Mouse (Mus musculus): ENCODE measurements around the gene Cacna2d3. TPM values are rescaled to one million over a fixed set of nuclear protein-coding genes. Genes with fewer than 3 reads are reported as not detected.

The Cacna2d3 gene
- total and polyA plus RNA-seq, 3 experiments = not detected

- in situ Hi-C loops (cut with MboI; ENCODE audit: low pct_ligation_motif_present, low pct_unique_long_range_greater_than_20kb, low sequenced_read_pairs) = loop anchor here (25.0 kb wide), 1 partner anchor 1278 kb away; no protein-coding TSS in a partner anchor
- H3K27ac ChIP-seq (ENCODE audit: insufficient read depth, low read depth) = no peak overlapping the region
- DNase-seq (ENCODE audit: extremely low read depth) = peak; percentile 22
Measured at GRCm38 (mm10) chr14:29090074-29090473, 631.6 kb downstream of the Cacna2d3 start.

GRCm38 (mm10) chr14:29086528-29086927 lies 635.1 kb downstream of the Cacna2d3 start:
- dilution Hi-C loops (cut with MboI; ENCODE audit: extremely low pct_ligation_motif_present, extremely low pct_unique_long_range_greater_than_20kb, low sequenced_read_pairs) (no loop called here), in situ Hi-C loops (cut with MboI; ENCODE audit: low pct_ligation_motif_present, low pct_unique_long_range_greater_than_20kb, low sequenced_read_pairs) (loop anchor here (25.0 kb wide), 1 partner anchor 1274 kb away; no protein-coding TSS in a partner anchor)
- H3K27ac ChIP-seq (ENCODE audit: insufficient read depth, low read depth) = no peak overlapping the region
- no peaks in the 10 kb centered on the region for H3K4me1 ChIP-seq (ENCODE audit: control insufficient read depth in 1 of 2, insufficient read depth in 2 of 2)
- TF ChIP-seq ZC3H11A (IDR thresholded peaks at IDR 0.05; ENCODE audit: low read depth, low read length) = no peak
- no peaks in the 10 kb centered on the region for H3K79me2 ChIP-seq (replicated peaks; ENCODE audit: control insufficient read depth, extremely low read depth, insufficient read depth, poor library complexity, severe bottlenecking)
- H3K27me3 ChIP-seq (replicated peaks) = no peaks in the 10 kb centered on the region
- H3K36me3 ChIP-seq (replicated peaks in 1 of 2; ENCODE audit: control insufficient read depth in 1 of 2, insufficient read depth in 1 of 2, low read length in 1 of 2) = no peaks in the 10 kb centered on the region
- peaks cover 60% of the 10 kb centered on the region for H3K9me3 ChIP-seq (replicated peaks; ENCODE audit: low read length)
- H3K4me3 ChIP-seq (replicated peaks in 1 of 3; ENCODE audit: low read depth in 2 of 3, low read length in 2 of 3, poor library complexity in 1 of 3) = no peak overlapping the region
- no peak for DNase-seq (ENCODE audit: extremely low read depth)
- no peak overlapping the region for H3K4me2 ChIP-seq (ENCODE audit: insufficient read depth, low read depth, poor library complexity, severe bottlenecking)
- no peak overlapping the region for H3K9ac ChIP-seq (ENCODE audit: insufficient read depth, low read depth)

More at GRCm38 (mm10) chr14:29090074-29090473, 631.6 kb downstream of the Cacna2d3 start:
- Histone ChIP-seq H3K4me1 (ENCODE audit: control insufficient read depth in 1 of 2, insufficient read depth in 2 of 2) (no peaks in the 10 kb centered on the region), H3K4me2 (ENCODE audit: insufficient read depth, low read depth, poor library complexity, severe bottlenecking) (no peak overlapping the region), H3K9ac (ENCODE audit: insufficient read depth, low read depth) (no peak overlapping the region), H3K36me3 (replicated peaks in 1 of 2; ENCODE audit: control insufficient read depth in 1 of 2, insufficient read depth in 1 of 2, low read length in 1 of 2) (no peaks in the 10 kb centered on the region), H3K27me3 (replicated peaks) (no peaks in the 10 kb centered on the region), H3K79me2 (replicated peaks; ENCODE audit: control insufficient read depth, extremely low read depth, insufficient read depth, poor library complexity, severe bottlenecking) (no peaks in the 10 kb centered on the region), H3K4me3 (replicated peaks in 1 of 3; ENCODE audit: low read depth in 2 of 3, low read length in 2 of 3, poor library complexity in 1 of 3) (no peak overlapping the region), H3K9me3 (replicated peaks; ENCODE audit: low read length) (peaks cover 65% of the 10 kb centered on the region)
- TF ChIP-seq ETS1 (conservative IDR thresholded peaks at IDR 0.05; ENCODE audit: low read depth, low read length) (no peak), JUND (conservative IDR thresholded peaks at IDR 0.05; ENCODE audit: low read depth, low read length) (no peak), USF1 (IDR thresholded peaks at IDR 0.05; ENCODE audit: low read depth, low read length) (no peak), UBTF (IDR thresholded peaks at IDR 0.05; ENCODE audit: low read depth, low read length) (no peak), CHD2 (IDR thresholded peaks at IDR 0.05; ENCODE audit: low read length) (no peak), MXI1 (IDR thresholded peaks at IDR 0.05; ENCODE audit: low read depth, low read length) (no peak), RAD21 (IDR thresholded peaks at IDR 0.05; ENCODE audit: low read depth, low read length) (peak; percentile 49), GABPA (IDR thresholded peaks at IDR 0.05; ENCODE audit: insufficient replicate concordance, low read depth, low read length) (no peak), POLR2A (IDR thresholded peaks at IDR 0.05; ENCODE audit: low read depth, low read length) (no peak), SMC3 (IDR thresholded peaks at IDR 0.05; ENCODE audit: low read depth, low read length) (peak; percentile 22), BHLHE40 (IDR thresholded peaks at IDR 0.05; ENCODE audit: low read depth, low read length) (no peak), ZKSCAN1 (IDR thresholded peaks at IDR 0.05; ENCODE audit: borderline replicate concordance, low read depth, low read length) (no peak), ZMIZ1 (IDR thresholded peaks at IDR 0.05; ENCODE audit: low read depth, low read length) (no peak), MAFK (IDR thresholded peaks at IDR 0.05; ENCODE audit: insufficient replicate concordance, low read length) (no peak), CTCF (conservative IDR thresholded peaks at IDR 0.05 in 1 of 2, IDR thresholded peaks at IDR 0.05 in 1 of 2; ENCODE audit: low read depth in 2 of 2, low read length in 2 of 2) (peak in 1 of 2 experiments; percentile 40; a peak in 2 of 4 replicates), MYC (IDR thresholded peaks at IDR 0.05; ENCODE audit: low read depth, low read length) (no peak), TBP (conservative IDR thresholded peaks at IDR 0.05; ENCODE audit: low read depth, low read length) (no peak), RCOR1 (conservative IDR thresholded peaks at IDR 0.05; ENCODE audit: low read depth, low read length) (no peak), MAX (IDR thresholded peaks at IDR 0.05; ENCODE audit: low read length) (no peak)
- dilution Hi-C loops (cut with MboI; ENCODE audit: extremely low pct_ligation_motif_present, extremely low pct_unique_long_range_greater_than_20kb, low sequenced_read_pairs) = no loop called here

Measured in CH12.LX (cell line).